Mouse (Mus musculus) megakaryocyte, adult 5-6 weeks (primary cell): Measurements from ENCODE around the gene Ccl7. TPM values are rescaled to one million over a fixed set of nuclear protein-coding genes. Genes with fewer than 3 reads are reported as not detected.

Experiments used
- ATAC-seq: 2 replicates; pipeline ENCODE4 v1.8.0; 2016; ENCODE audit warnings: mild to moderate bottlenecking, inconsistent platforms; ENCODE audit not compliant: poor library complexity, severe bottlenecking
- total RNA-seq, 2 experiments: library from RNA; stranded (forward) in 1 of 2; stranded (reverse) in 1 of 2; fragments of 153-499, 151-499 nt in 1 of 2; fragments of 221-1000, 200-1000 nt in 1 of 2; gene quantifications; 2 replicates each; pipeline versions ENCODE4 v1.2.3 to v1.2.4; 2015 to 2017

Ccl7 gene
- total RNA-seq, 2 experiments from 2014 or later: 0.74 TPM; not detected in 1

- no peak for ATAC-seq
Observed at GRCm38 (mm10) chr11:82034446-82034845, 11.1 kb upstream of the Ccl7 start.

DNA sequence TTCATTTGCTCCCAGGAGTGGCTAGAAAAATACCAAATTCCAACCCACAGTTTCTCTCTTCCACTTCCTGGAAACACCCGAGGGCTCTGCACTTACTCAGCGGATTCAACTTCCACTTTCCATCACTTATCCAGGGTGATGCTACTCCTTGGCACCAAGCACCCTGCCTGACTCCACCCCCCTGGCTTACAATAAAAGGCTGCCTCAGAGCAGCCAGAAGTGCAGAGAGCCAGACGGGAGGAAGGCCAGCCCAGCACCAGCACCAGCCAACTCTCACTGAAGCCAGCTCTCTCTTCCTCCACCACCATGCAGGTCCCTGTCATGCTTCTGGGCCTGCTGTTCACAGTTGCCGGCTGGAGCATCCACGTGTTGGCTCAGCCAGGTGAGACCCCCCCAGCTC lies 10.2 kb upstream of the Ccl7 start, which contains the start of gene Ccl2:
Gene Ccl2 (plus strand): TSS at position 216 of the 400 bp plus-strand sequence.
- ATAC-seq: peak; percentile 93

DNA sequence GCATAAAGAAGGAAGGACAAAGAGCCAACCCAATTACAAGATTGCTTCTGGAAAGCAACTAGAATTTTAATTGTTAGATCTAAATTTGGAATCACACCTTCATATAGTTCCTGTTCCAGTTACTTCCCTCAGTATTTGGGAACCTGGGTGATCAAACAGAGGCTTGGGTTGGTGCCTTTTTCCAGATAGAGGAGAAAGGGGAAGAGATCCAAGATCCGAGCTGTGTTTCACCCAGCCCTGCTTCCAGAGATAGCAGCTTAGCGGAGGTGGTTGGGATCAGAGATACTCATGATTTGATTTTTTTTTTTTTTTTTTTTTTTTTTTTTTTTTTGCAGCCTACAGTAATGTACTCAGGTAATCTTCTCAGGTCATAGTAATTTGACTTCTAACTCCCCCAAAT lies 9.7 kb upstream of the Ccl7 start:
- no peak for ATAC-seq

DNA sequence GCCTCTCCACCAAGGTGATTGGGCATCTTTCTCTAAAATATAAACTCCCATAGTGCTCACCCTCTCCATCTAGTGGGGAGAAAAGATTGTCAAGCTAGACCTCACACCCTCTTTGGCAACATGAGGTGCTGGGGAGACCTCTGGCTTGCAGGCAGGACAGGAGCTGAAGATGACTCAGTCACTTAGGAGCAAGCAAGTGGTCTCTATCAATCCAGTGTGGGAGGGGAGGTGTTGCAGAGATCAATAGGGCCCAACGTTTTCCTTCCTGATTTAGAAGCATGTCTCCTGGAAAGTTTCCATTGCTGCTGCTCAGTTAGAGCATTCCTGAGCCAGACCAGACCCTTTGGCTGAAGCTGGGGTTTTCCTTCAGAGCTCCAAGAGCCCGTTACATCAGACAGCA lies 7.0 kb upstream of the Ccl7 start, which contains the start of gene Gm17268:
Gene Gm17268 (minus strand): TSS at position 28 of the 400 bp plus-strand sequence.
- ATAC-seq: no peak

DNA sequence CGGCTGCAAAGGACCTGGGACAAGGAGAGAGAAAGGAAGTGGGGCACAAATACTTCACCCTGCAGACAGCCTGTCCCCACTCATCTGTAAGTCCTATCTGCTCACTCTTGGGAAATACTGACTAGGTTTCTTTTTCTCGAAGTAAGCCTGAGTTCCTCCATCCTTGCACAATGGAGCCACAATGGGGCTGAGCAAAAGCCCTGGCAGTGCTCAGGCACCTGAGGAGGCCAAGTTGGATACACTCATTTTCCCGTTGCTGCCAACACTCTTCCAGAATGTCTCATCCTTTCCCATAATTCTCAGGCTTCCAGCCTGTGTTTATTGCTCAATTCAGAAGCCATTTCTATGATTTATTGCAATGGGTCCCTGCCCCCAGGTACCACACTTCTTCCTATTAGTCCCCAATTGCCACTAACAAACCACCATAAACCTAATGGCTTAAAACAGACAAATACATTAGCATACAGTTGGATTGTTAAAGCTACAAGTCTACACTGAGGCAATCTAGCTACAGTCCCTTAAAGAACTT lies 6.3 kb upstream of the Ccl7 start:
- peak; percentile 25; the same call in 1 of the 2 replicates for ATAC-seq

- ATAC-seq: peak; percentile 52
Observed at GRCm38 (mm10) chr11:82041671-82042080, 3.8 kb upstream of the Ccl7 start.

DNA sequence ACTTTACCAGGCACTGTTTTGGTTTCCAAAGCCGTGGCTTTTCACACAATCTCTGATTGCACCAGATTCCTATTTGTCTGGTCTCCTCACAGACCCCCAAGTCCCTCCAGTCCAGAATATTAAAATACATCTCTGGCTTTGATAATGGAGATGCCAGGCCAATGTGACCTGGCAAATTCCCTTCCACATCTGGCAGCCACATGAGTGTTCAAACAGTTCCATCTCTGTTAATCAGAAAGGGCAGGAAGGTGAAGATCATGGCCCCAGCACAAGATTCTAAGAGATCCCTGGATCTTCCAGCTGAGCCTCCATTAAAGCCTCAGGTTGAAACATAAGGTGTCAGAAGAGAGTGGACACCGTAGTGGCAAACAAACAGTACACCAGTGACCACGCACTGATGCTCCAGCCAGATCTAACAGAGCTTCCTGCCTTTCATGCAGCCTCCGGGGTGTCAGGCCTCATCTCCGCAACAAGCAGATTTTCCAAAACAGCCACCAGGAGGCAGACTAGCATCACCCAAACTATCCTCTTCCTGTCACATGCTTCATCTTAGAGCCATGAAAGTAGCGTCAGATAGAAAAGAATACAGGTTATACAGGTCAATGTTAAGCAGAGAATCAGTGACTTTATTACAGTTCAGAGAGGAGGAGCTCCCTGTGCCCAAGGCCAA lies 2.4 kb downstream of the Ccl7 start:
- peak; percentile 69 for ATAC-seq

- no peak for ATAC-seq
Observed at GRCm38 (mm10) chr11:82053849-82054248, 8.3 kb downstream of the Ccl7 start.

GRCm38 (mm10) chr11:82057646-82058045 lies 12.1 kb downstream of the Ccl7 start, which contains the start of gene Ccl11:
Gene Ccl11, plus strand, starts transcription at chr11:82057823.
- no peak for ATAC-seq

GRCm38 (mm10) chr11:82062226-82062625 lies 16.7 kb downstream of the Ccl7 start:
- ATAC-seq: no peak

DNA sequence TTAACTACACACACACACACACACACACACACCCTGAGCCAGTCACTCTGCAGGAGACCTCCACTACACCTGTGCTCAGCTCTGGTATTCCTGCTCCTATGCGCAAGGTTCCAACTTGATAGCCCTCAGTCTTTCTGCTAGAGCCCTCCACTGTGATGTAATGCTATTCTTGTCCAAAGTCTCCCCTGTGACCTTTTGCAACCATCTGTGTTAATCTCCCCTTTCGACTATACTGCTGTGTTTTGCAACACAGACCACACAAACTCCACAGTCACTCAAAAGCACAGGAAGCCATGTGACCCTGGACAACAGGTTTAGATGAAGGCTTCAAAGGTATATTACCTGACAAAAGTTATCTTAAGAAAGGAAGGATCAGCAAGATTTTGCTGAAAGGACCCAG lies 17.9 kb downstream of the Ccl7 start:
- ATAC-seq: no peak

DNA sequence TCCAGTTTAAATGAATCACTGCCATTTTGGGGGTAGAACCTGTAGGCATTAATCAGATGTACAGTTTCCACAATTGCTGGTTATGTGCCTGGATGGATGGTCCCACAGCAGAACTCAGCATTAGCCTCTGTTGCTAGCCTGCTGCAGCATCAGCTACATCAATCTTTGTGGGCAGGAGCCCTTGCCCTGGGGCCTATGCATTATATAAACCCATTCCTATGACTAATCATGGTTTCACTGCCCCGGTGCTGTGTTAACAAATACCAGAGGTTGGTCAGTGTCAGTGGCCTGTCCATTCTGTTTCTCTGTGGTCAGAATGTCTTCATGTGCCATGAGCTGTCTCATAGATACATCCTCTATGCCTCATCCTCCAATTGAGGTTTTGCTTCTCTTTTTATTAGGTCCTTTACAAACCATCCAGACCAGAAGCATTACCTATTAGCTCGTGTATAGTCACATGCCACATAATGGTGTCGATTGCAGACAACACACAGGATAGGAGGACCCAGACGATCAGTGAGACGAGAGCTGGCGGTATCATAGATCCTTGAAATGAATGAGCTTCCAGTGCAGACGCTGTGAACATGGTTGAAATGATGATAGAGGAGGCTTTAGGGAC lies 21.6 kb downstream of the Ccl7 start:
- no peak for ATAC-seq

GRCm38 (mm10) chr11:82071076-82071475 lies 25.6 kb downstream of the Ccl7 start:
- ATAC-seq: no peak

DNA sequence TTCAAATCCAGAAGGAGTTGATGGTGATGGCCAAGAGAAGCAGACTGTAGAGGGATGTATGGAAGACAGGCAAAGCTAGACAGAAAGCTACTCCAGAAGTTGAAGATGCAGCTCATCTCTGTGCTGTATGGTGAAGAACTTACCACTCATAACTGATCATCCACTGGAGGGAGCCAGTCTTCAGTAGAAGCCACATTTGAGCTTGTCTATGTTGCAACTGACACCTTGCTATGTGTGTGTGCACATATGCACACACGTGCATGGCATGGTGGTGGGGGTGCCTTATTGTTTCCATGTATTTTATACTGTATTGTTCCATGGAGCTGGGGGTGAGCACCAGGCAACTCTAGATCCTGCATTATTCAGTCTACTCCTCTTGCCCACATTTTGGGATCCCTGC lies 26.9 kb downstream of the Ccl7 start:
- ATAC-seq: peak; percentile 35; the same call in 1 of the 2 replicates

- peak; percentile 63 for ATAC-seq
Observed at GRCm38 (mm10) chr11:82072984-82073383, 27.5 kb downstream of the Ccl7 start.

DNA sequence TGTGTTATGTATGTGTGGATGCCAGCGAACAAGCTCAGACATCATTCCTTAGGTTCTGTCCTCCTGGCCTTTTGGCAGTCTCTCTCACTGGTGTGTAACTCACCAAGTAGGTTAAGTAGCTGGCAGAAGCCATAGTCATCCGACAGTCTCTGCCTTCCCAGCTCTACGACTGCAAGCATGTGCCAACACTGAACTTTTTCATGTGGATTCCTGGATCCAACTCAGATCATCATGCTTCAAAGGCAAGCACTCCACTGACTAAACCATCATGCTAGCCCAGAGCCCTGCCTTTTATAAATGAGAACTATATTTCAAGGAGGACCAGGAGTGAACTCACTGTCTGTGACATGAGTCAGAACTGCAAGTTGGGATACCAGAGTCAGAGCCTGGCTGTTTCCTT lies 28.2 kb downstream of the Ccl7 start:
- ATAC-seq: no peak

GRCm38 (mm10) chr11:82077031-82077430 lies 31.5 kb downstream of the Ccl7 start:
- no peak for ATAC-seq

DNA sequence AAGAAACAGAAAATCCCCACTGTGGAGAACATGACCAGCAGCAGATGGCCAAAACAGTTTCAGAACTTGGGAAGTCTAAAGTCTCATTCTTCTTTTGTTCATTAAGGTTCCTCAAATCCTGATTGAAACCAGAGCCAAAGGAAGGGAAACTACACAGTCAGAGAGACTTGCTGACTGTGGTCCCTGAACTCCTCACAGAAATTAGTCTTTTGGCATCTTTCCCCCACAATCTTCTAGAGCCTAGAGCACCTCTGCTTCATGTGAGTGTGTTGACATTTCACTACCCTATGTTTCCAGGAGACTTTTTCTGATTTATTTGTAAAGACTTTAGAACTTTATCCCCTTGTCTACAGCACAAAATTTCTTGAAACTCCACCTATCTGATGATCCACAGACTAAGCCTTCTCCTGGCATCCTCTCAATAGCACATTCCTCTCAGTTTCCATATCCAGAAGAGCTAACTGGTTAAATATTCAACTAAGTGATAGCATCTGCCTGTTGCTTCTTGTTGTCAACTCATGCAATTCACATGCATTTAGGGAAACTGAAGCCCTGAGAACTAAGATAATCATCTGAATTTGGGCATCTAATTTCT lies 32.7 kb downstream of the Ccl7 start:
- ATAC-seq: peak; percentile 43

DNA sequence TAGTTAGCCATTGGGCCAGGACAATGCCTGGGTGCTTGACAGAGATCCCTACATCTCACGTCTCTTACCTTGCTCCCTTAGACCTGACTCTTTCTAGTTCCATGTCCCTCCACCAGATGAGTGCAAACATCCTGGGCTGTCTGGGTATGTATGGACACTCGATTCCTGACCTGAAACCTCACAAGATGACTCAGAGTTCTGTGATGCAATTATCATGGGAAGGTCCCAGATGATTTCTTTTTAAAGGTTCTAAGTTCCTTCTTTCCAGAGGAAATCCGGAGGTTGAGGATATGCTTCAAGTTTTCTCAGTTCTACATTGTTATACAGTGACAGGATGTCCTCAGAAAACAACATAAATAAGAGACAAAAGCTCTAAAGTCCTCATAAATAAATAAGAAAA lies 35.4 kb downstream of the Ccl7 start:
- no peak for ATAC-seq

DNA sequence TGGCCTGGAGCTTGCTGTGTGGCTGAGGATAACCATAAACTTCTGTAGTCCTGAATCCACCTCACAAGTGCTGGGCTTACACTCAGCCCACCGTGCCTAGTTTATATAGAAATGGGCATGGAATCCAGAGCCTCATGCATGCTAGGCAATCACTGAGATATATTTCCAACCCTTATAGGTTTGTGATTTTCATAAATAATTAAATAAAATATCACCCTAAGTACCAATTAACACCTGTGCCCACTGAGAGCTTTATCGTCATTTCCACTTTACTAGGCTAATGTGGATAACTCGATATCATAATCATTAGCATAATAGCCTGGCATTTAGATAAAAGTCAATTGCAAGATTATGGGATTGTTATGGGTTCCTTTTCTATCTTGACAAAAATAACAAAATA lies 38.8 kb downstream of the Ccl7 start:
- no peak for ATAC-seq
